ENCODE assay signal across 7 mouse cellular contexts in genomic region chr4:41754797-41755337, GRCm38 (mm10). TPM values are rescaled to one million over a fixed set of nuclear protein-coding genes. Genes with fewer than 3 reads are reported as not detected.
DNase-seq lines count a peak whose midpoint lies in the region; ATAC-seq and TF ChIP-seq lines count a peak whose summit lies in the region.

Gene Galt, plus strand, starts transcription at chr4:41755228.

- 11% methylated on average over 14 of the region's 14 CpGs for WGBS in intestine, embryonic 14.5 days

- peak within 1 kb of the TSS; percentile 73 for H3K4me3 ChIP-seq in bone marrow macrophage, adult 2 months (ENCODE audit: insufficient read depth, low read length)
- peak within 1 kb of the TSS; percentile 79 for H3K4me3 ChIP-seq in intestine, embryonic 14.5 days (ENCODE audit: low read depth, low read length)

- TF ChIP-seq POLR2A in bone marrow macrophage, adult 2 months (IDR thresholded peaks at IDR 0.05; ENCODE audit: borderline replicate concordance, low read depth, low read length) = no peak

- H3K4me2 ChIP-seq in intestine, embryonic 14.5 days (ENCODE audit: low read length) = peak within 1 kb of the TSS; percentile 77

- peak; percentile 55 for DNase-seq in ovary, adult 18-20 months (ENCODE audit: low spot score)
- no peak for DNase-seq in ovary, postnatal 14 days (ENCODE audit: low spot score)
- DNase-seq in gastrocnemius, postnatal 10 days = no peak
- no peak for DNase-seq in intestine, embryonic 14.5 days (ENCODE audit: low spot score)
- DNase-seq in lung, postnatal 36 days = peak; percentile 83
- no peak for DNase-seq in right cerebral cortex, adult 2 months (ENCODE audit: low spot score in 2 of 2)

- H3K36me3 ChIP-seq in intestine, embryonic 14.5 days (ENCODE audit: control insufficient read depth, insufficient read depth, low read length) = peaks cover 10% of the 10 kb centered on the region; the same call in 1 of the 2 replicates

- H3K27ac ChIP-seq in bone marrow macrophage, adult 2 months (ENCODE audit: insufficient read depth, low read depth, low read length) = peak within 1 kb of the TSS; percentile 71
- peak within 1 kb of the TSS; percentile 85 for H3K27ac ChIP-seq in intestine, embryonic 14.5 days (ENCODE audit: low read depth)

- peak within 1 kb of the TSS; percentile 71 for H3K9ac ChIP-seq in intestine, embryonic 14.5 days (ENCODE audit: low read length)

- peak; percentile 56 for ATAC-seq in intestine, embryonic 14.5 days (replicated peaks; ENCODE audit: low FRiP score, low TSS enrichment, low read depth)

- no peaks in the 10 kb centered on the region for H3K9me3 ChIP-seq in intestine, embryonic 14.5 days (ENCODE audit: control insufficient read depth, low read length)

- no peak for TF ChIP-seq CTCF in bone marrow macrophage, adult 2 months (IDR thresholded peaks at IDR 0.05; ENCODE audit: low read depth, low read length)

- H3K4me1 ChIP-seq in bone marrow macrophage, adult 2 months (ENCODE audit: control insufficient read depth, insufficient read depth, low read length) = peaks cover 5% of the 10 kb centered on the region
- H3K4me1 ChIP-seq in intestine, embryonic 14.5 days (replicated peaks; ENCODE audit: control insufficient read depth, insufficient read depth, low read length) = peaks cover 17% of the 10 kb centered on the region

- H3K27me3 ChIP-seq in intestine, embryonic 14.5 days (replicated peaks; ENCODE audit: control insufficient read depth, insufficient read depth, low read length) = no peaks in the 10 kb centered on the region

RNA-seq across cellular contexts. Expression of gene Galt, which starts in this region (rescaled TPM):
- 30.4 and 34.5 TPM in 2 replicates for polyA plus RNA-seq in bone marrow macrophage, adult 2 months (2012; ENCODE audit: insufficient read depth, insufficient read length, missing spikeins)
- total RNA-seq in gastrocnemius, postnatal 10 days (2021) = 10 to 100 TPM; 25.2 to 28.1 TPM
- polyA plus RNA-seq in intestine, embryonic 14.5 days (2014; fragmentation: Nextera tagmentation; extraction: Ambion mirVana) = 44.8 and 47.7 TPM in 2 replicates

Comparison
In these comparisons a context has a peak if more than half of its experiments do, and no peak if none do; other contexts are left out.
1. DNase-seq: peak in ovary, adult 18-20 months (single experiment) and lung, postnatal 36 days (single experiment); none in ovary, postnatal 14 days (single experiment), gastrocnemius, postnatal 10 days (single experiment), intestine, embryonic 14.5 days (single experiment) and right cerebral cortex, adult 2 months (0 of 2).